Mouse (Mus musculus) forebrain, embryonic 11.5 days (tissue): ENCODE data around the gene Zfp408. TPM values are rescaled to one million over a fixed set of nuclear protein-coding genes. Genes with fewer than 3 reads are reported as not detected.
A peak's percentile ranks its signal among the peaks of the same experiment; 100 is the strongest.
"Not testable (repeated sequence)": the region's sequence is repeated elsewhere in the genome, so short reads cannot be mapped to it uniquely, and the experiment has no call there.

Source experiments
- ATAC-seq: fragments of 200-750 bp; cut with Nextera tagmentation; replicated peaks from 2 replicates; pipeline ENCODE4 v1.8.0; 2017; ENCODE audit warnings: moderate TSS enrichment; ENCODE audit not compliant: low FRiP score
- DNase-seq: peaks from one replicate; pipeline ENCODE4 v3.0.0-alpha.2; 2017; ENCODE audit warnings: low spot score
- H3K27ac ChIP-seq: fragments of 300-500 bp; sonication (generic); 2 replicates; pipeline ENCODE4 v1.5.1; 2014; ENCODE audit warnings: low read depth, low read length
- H3K27me3 ChIP-seq: fragments of 300-500 bp; sonication (generic); 2 replicates; pipeline ENCODE4 v1.6.1; 2014; ENCODE audit warnings: mild to moderate bottlenecking, low read length, mixed read lengths; ENCODE audit not compliant: control insufficient read depth, insufficient read depth
- H3K36me3 ChIP-seq: fragments of 300-500 bp; sonication (generic); 2 replicates; pipeline ENCODE4 v1.6.1; 2014; ENCODE audit warnings: mild to moderate bottlenecking, low read length, moderate library complexity, mixed read lengths; ENCODE audit not compliant: control insufficient read depth, insufficient read depth
- H3K4me1 ChIP-seq: fragments of 300-500 bp; sonication (generic); replicated peaks from 2 replicates; pipeline ENCODE4 v1.6.1; 2014; ENCODE audit warnings: low read length, mixed read lengths; ENCODE audit not compliant: control insufficient read depth, insufficient read depth
- H3K4me2 ChIP-seq: fragments of 300-500 bp; sonication (generic); 2 replicates; pipeline ENCODE4 v1.6.1; 2014; ENCODE audit warnings: low read depth, mild to moderate bottlenecking, low read length, moderate library complexity, mixed read lengths; ENCODE audit not compliant: severe bottlenecking
- H3K4me3 ChIP-seq: fragments of 300-500 bp; sonication (generic); 2 replicates; pipeline ENCODE4 v1.5.1; 2014; ENCODE audit warnings: low read depth, low read length
- H3K9ac ChIP-seq: fragments of 300-500 bp; sonication (generic); 2 replicates; pipeline ENCODE4 v1.6.1; 2014; ENCODE audit warnings: low read length
- H3K9me3 ChIP-seq: fragments of 300-500 bp; sonication (generic); 2 replicates; pipeline ENCODE4 v1.6.1; 2016; ENCODE audit warnings: low read length, mixed read lengths; ENCODE audit not compliant: control insufficient read depth
- WGBS: fragments of 180-500 bp; shearing (Covaris S2); extraction: QIAGEN DNeasy Blood & Tissue Kit; methylation state at CpG from one replicate; pipeline ENCODE4 v1.1.7; 2014; 5-methylcytosine and 5-hydroxymethylcytosine counted together
- polyA plus RNA-seq: library from polyadenylated mRNA; unstranded; fragments of >200 nt; fragmentation: Nextera tagmentation; extraction: Ambion mirVana; gene quantifications from 2 replicates; pipeline ENCODE4 v1.2.1, GENCODE M21; 2014

Zfp408 gene
- polyA plus RNA-seq, 1 experiment from 2014 or later = 9.8 TPM

- no peaks in the 10 kb centered on the region for H3K27me3 ChIP-seq
- no peaks in the 10 kb centered on the region for H3K36me3 ChIP-seq
- 86% methylated on average over 9 of the region's 9 CpGs for WGBS
- DNase-seq = no peak
- H3K4me3 ChIP-seq = no peak overlapping the region
- H3K4me2 ChIP-seq = no peak overlapping the region
- no peaks in the 10 kb centered on the region for H3K9me3 ChIP-seq
- no peaks in the 10 kb centered on the region for H3K4me1 ChIP-seq
- ATAC-seq = no peak
- no peak overlapping the region for H3K9ac ChIP-seq
- H3K27ac ChIP-seq = no peak overlapping the region
Measured at GRCm38 (mm10) chr2:91634841-91635240, 14.8 kb downstream of the Zfp408 start.

DNA sequence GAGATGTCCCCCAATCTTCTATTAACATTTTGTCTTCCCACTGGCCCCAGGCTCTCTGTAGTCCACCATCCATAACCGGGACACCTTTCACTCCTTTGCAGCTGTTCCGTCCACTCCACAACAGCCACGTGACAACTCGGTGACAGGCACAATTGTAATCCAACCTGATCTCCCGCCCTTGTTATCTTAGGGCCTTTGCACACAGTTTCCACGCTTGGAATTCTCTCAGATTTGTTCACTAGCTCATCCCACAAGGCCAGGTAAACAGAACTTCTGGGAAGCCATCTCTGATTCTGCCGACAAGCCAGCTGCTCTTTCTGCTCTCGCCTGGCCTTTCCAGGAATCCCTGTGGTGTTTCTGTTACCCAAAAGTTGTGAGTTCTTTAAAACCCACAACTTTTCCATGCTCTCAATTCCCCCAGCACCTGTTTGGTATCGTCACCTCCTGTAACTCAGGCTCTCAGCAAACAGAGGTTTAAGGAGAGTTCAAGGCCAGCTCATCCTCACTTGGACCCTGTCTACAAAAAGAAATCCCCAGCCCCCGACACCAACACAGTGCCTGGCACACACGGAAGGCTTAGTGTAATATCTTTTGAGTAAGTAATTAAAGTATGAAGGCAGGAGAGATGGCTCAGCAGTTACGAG lies 16.1 kb downstream of the Zfp408 start:
- DNase-seq (peak; percentile 28), ATAC-seq (no peak)
- Histone ChIP-seq H3K27me3 (no peaks in the 10 kb centered on the region), H3K9ac (no peak overlapping the region), H3K4me3 (no peak overlapping the region), H3K36me3 (no peaks in the 10 kb centered on the region), H3K9me3 (no peaks in the 10 kb centered on the region), H3K4me2 (no peak overlapping the region), H3K27ac (no peak overlapping the region), H3K4me1 (no peaks in the 10 kb centered on the region)
- WGBS = 84% methylated on average over 12 of the region's 12 CpGs

- DNase-seq (no peak), ATAC-seq (no peak)
- Histone ChIP-seq H3K9ac (no peak overlapping the region), H3K9me3 (no peaks in the 10 kb centered on the region), H3K4me1 (no peaks in the 10 kb centered on the region), H3K4me3 (no peak overlapping the region), H3K27ac (no peak overlapping the region), H3K4me2 (no peak overlapping the region), H3K36me3 (no peaks in the 10 kb centered on the region), H3K27me3 (no peaks in the 10 kb centered on the region)
- 91% methylated on average over 5 of the region's 5 CpGs for WGBS
Measured at GRCm38 (mm10) chr2:91632316-91632715, 17.3 kb downstream of the Zfp408 start.

GRCm38 (mm10) chr2:91631826-91632225 lies 17.8 kb downstream of the Zfp408 start:
- Histone ChIP-seq H3K4me2 (no peak overlapping the region), H3K27ac (no peak overlapping the region), H3K9me3 (no peaks in the 10 kb centered on the region), H3K4me1 (no peaks in the 10 kb centered on the region), H3K36me3 (no peaks in the 10 kb centered on the region), H3K4me3 (no peak overlapping the region), H3K27me3 (no peaks in the 10 kb centered on the region), H3K9ac (no peak overlapping the region)
- ATAC-seq (no peak), DNase-seq (no peak)
- WGBS = 90% methylated on average over 5 of the region's 5 CpGs

DNA sequence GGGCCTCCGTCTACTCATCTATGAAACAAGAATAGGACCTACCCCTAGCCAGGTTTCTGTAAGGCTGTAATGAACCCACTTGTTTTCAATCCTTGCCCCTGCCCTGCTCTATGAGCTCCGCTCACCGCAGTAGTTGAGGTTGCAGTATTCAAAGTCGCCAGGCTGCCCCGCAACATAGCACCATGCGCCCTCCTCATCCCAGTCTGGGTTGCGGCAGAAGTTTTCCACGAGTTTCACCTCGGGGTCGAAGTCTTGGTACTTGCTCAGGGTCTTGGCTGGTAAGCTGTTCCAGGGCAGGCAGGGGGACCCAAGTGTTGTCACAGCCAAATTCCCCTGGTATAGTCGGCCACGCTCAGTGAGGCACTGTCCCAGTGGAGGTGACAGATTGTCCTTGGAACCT lies 19.2 kb downstream of the Zfp408 start:
- DNase-seq (no peak), ATAC-seq (no peak)
- Histone ChIP-seq H3K27ac (no peak overlapping the region), H3K9ac (no peak overlapping the region), H3K4me3 (no peak overlapping the region), H3K9me3 (no peaks in the 10 kb centered on the region), H3K27me3 (no peaks in the 10 kb centered on the region), H3K4me1 (no peaks in the 10 kb centered on the region), H3K4me2 (no peak overlapping the region), H3K36me3 (no peaks in the 10 kb centered on the region)
- 91% methylated on average over 12 of the region's 12 CpGs for WGBS

DNA sequence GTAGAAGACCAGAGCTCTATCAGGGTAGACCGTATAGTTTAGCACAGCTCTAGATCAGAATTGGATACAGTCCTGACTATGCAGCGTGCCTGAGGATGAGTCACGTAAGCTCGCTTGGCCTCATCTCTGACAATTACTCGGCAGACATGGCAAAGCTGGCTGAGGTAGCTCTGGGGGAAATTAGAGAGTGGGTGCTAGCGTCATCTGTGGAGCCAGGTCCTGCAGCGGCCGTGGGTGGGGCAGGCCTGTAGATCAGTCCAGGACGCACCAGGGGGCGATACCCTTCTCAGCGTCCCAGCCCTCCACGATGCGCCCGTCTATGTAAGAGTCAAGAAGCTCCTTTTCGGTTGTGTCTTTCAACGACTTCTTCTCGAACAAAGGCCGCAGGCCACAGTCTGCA lies 19.9 kb downstream of the Zfp408 start:
- H3K9me3 ChIP-seq = no peaks in the 10 kb centered on the region
- no peak overlapping the region for H3K9ac ChIP-seq
- H3K36me3 ChIP-seq = no peaks in the 10 kb centered on the region
- 89% methylated on average over 18 of the region's 18 CpGs for WGBS
- H3K27me3 ChIP-seq = no peaks in the 10 kb centered on the region
- H3K4me3 ChIP-seq = no peak overlapping the region
- no peak overlapping the region for H3K4me2 ChIP-seq
- ATAC-seq (no peak), DNase-seq (no peak)
- H3K4me1 ChIP-seq = no peaks in the 10 kb centered on the region
- no peak overlapping the region for H3K27ac ChIP-seq

GRCm38 (mm10) chr2:91628171-91628570 lies 21.4 kb downstream of the Zfp408 start:
- H3K9ac ChIP-seq = no peak overlapping the region
- no peak overlapping the region for H3K4me3 ChIP-seq
- 92% methylated on average over 8 of the region's 8 CpGs for WGBS
- H3K27me3 ChIP-seq = no peaks in the 10 kb centered on the region
- H3K27ac ChIP-seq = no peak overlapping the region
- ATAC-seq = no peak
- no peaks in the 10 kb centered on the region for H3K4me1 ChIP-seq
- H3K4me2 ChIP-seq = no peak overlapping the region
- no peaks in the 10 kb centered on the region for H3K9me3 ChIP-seq
- H3K36me3 ChIP-seq = no peaks in the 10 kb centered on the region
- DNase-seq = no peak

- no peak overlapping the region for H3K4me2 ChIP-seq
- no peaks in the 10 kb centered on the region for H3K36me3 ChIP-seq
- no peaks in the 10 kb centered on the region for H3K9me3 ChIP-seq
- DNase-seq (no peak), ATAC-seq (no peak)
- no peaks in the 10 kb centered on the region for H3K27me3 ChIP-seq
- WGBS = 74% methylated on average over 5 of the region's 5 CpGs
- no peaks in the 10 kb centered on the region for H3K4me1 ChIP-seq
- H3K9ac ChIP-seq = no peak overlapping the region
- H3K4me3 ChIP-seq = no peak overlapping the region
- H3K27ac ChIP-seq = no peak overlapping the region
Measured at GRCm38 (mm10) chr2:91627486-91627885, 22.1 kb downstream of the Zfp408 start.

- not testable (repeated sequence) for H3K27ac ChIP-seq, ATAC-seq, H3K36me3 ChIP-seq, H3K4me3 ChIP-seq, DNase-seq, H3K4me1 ChIP-seq, H3K27me3 ChIP-seq, H3K9ac ChIP-seq, H3K4me2 ChIP-seq, H3K9me3 ChIP-seq
- WGBS = 94% methylated on average over 7 of the region's 7 CpGs
Measured at GRCm38 (mm10) chr2:91623366-91623765, 26.2 kb downstream of the Zfp408 start.
